Mouse (Mus musculus): ENCODE data around the gene A630001G21Rik.
A peak's percentile ranks its signal among the peaks of the same experiment; 100 is the strongest.

The A630001G21Rik gene

GRCm38 (mm10) chr1:85771976-85772375, 6.5 kb downstream of the A630001G21Rik start:
- DNase-seq (ENCODE audit: low spot score in 2 of 2) = no peak

- no peak for DNase-seq (ENCODE audit: low spot score in 2 of 2)
Measured at GRCm38 (mm10) chr1:85767754-85768153, 10.7 kb downstream of the A630001G21Rik start.

DNA sequence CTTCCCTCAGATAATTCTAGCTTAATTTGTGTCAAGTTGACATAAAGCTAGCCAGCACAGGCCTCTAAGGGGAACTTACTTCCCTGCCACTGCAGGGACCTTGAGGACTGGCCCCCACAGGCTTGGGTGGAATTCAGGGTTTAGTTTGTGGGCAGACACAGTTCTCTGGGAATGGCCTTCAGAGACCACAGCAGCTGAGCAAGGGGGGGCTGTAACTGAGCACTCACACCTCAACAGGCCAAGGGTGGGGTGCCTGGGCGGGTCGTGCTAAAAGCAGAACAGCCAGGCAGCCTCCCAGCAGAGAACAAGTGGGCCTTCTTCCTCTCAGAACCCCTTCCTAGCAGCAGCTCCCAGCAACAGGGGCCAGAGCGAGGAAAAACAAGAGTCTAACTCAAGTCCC, 12.3 kb downstream of the A630001G21Rik start:
- DNase-seq (ENCODE audit: low spot score in 2 of 2) = no peak

DNA sequence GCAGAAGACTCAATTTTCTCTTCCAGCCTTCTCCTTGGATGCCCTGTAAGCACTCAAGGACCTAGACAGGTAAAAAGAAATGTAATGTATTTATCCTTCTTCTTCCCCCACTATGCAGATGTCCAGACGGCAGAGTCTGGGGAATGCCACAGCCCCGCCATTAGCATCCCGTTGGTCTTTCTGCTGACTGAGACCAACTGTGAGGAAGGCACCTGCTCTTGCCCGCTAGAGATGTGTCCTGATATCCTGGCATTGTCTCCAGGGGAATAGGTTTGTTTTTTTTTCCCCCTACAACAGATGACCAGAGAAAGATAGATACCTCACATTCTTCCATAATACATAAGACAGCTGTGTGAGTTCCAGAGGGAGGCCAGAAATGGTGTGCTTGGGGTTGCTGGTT, 14.2 kb downstream of the A630001G21Rik start:
- DNase-seq (ENCODE audit: low spot score in 2 of 2) = no peak

DNA sequence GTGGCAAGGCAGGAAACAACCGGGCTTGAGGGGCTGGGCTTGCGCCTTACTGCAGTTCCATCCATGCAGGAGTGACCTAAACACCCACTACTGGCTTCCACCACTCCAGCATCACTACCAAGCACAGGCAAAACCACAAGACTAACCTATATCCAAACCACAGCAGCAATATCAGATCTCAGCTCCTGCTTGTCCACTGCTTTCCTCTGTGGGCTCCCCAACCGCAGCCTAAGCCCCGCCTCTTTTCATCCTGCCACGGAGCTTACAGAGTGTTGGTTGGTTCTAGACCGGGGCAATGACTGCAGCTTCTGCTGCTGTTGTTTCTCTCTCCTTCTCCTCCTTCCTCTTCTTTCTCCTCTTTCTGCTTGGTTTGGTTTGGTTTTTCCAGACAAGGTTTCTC, 15.1 kb downstream of the A630001G21Rik start:
- no peak for DNase-seq (ENCODE audit: low spot score in 2 of 2)

DNA sequence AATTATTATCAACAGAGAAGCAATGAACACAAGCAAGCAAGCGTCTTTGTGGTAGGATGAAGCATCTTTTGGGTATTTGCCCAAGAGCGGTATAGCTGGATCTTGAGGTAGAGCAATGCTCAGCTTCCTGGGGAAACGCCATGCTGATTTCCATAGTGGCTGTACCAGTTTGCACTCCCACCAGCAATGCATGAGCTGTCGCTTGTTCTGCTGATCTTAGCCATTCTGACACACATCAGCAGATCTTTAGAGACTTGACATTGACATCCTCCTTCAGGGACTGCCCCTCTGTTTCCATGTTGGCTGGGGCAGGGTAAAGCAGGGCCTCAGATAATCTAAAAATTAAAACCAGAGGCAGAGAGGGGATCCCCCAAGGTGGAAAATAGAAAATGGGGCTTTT, 16.8 kb downstream of the A630001G21Rik start:
- DNase-seq (ENCODE audit: low spot score in 2 of 2) = no peak

DNA sequence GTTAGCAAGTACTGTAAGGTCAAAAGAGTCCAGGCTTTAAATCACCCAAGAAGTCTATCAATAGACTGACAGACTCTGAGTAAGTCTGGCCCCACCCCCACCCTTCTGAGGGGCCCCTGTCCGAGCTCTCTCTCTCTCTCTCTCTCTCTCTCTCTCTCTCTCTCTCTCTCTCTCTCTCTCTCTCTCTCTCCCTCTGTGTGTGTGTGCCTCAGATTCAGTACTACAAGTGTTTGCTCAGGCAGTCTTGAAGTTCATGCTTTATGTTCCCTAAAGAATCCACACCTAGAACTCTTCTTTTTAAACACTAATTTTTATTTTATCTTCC, 19.5 kb downstream of the A630001G21Rik start:
- DNase-seq (ENCODE audit: low spot score in 2 of 2) = no peak

DNA sequence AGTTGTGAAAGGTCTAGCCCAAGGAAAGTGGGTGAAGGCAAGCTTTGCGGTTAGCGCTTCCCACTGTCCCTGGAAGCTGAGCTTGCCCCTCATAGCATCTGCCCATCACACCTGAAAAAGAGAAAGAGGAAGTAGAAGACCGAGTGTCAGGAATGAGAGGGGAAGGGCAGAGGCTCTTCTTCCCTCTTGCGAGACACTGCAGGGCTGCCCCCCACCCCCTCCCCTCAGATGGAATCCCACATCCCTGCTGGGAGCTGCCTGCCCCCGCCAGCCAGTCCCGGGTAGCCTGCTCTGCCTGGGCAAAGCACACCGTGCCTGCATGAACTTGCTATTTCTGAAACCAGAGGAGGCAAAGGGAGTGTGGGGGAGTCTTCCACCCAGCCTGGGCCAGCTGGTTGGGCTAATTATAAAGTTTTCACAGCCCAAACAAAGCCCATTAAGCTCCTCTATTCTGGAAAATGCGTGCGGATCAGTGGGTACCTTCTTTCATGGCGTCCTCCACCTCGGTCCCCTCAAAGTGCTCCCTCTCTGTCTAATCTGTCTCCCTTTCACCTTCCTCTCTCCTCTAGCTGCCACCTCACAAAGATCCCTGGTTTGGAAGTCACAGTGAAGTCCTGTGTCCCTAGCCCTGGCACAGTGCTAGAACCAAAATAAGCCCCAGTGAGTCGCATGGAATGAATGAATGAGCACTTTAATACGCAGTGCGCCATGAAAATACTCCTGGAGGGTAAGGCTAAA, 20.0 kb downstream of the A630001G21Rik start:
- no peak for DNase-seq (ENCODE audit: low spot score in 2 of 2)

- no peak for DNase-seq (ENCODE audit: low spot score in 2 of 2)
Measured at GRCm38 (mm10) chr1:85757531-85758230, 20.8 kb downstream of the A630001G21Rik start.

GRCm38 (mm10) chr1:85751932-85752680, 26.3 kb downstream of the A630001G21Rik start:
- DNase-seq (ENCODE audit: low spot score in 2 of 2) = no peak

DNA sequence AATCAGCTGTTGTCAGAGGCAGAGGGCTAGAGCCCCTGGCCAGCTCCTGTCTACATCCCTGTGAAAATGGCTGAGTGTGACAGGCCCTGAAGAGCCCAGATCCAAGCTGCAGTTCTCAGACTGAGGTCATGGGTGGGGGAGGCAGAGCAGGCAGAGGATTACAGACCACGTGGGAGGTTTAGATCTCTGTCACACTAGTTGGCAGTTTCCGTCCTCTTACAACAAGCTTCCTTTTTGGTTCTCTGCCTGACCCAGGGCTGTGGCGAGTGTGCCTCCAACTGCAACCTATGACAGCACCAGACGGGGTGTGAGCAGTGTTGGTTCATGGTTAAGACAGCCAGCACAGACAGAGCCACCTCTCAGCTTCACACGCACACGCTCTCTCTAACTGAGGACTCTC, 26.9 kb downstream of the A630001G21Rik start:
- DNase-seq (ENCODE audit: low spot score in 2 of 2) = no peak

- no peak for DNase-seq (ENCODE audit: low spot score in 2 of 2)
Measured at GRCm38 (mm10) chr1:85750650-85751049, 27.8 kb downstream of the A630001G21Rik start.

DNA sequence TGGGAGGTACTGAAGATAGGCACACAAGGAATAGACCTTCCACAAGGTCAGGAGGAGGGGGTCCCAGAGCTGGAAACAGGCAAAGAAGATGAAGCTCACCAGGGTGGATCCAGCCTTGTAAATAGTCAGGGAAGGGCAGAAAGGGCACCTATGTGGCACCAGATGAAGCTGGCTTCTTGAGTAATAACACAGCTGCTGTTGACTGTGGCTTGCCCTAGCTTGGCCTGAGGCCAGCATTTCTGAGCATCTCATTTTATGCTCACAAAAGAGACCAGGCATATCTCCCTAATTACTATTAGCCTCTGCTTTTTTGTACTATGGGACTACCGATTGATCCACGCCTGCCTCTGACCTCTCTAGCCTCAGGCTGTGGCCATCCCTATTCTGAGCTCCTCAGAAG, 28.6 kb downstream of the A630001G21Rik start:
- DNase-seq (ENCODE audit: low spot score in 2 of 2) = no peak

DNA sequence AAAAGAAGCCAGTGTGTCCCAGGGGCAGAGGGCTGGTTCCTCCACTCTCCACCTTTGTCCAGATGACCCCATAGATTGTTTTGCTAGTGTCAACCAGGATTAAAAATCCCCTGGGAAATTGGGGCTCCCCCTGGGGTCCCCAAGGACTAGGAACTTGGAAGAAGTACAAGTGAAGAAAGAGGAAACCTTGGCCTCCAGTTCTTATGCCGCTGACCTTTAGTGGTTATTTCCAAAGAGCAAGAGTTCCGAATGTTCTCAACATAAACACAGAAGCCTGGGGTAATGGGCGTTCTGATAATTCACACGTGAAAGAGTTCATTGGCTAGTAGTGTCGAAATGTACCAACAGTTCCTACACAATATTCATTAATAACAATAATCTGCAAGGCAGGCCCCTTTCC, 31.9 kb downstream of the A630001G21Rik start:
- no peak for DNase-seq (ENCODE audit: low spot score in 2 of 2)

- no peak for DNase-seq (ENCODE audit: low spot score in 2 of 2)
Measured at GRCm38 (mm10) chr1:85744539-85744938, 33.9 kb downstream of the A630001G21Rik start.

DNA sequence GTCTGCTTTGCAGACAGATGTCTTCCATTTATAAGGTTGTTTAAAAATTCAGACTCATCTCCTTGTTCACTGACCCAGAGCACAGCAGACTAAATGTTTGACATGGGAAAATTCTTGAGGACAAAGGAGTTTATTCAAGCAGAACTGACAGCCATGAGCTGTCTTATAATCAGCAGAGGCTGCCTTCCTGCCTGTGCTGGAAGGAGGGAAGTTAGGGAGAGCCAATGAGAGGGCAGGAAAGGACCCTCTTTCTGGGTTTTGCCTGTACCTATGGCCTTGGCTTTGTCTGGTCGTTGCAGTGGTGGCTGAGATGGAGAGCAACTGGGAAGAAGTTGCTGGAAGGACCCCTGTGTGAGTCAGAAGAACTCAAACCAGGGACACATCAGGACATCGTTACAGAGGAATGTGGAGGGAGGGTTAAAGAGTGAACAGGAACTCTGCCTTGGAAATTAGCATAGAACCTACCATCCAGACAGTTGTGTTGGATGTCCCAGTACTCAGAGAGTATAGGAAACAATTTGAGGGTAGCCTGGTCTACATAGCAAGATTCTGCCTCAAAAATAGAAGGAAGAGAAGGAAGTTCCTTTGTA, 35.4 kb downstream of the A630001G21Rik start:
- DNase-seq (ENCODE audit: low spot score in 2 of 2) = no peak

DNA sequence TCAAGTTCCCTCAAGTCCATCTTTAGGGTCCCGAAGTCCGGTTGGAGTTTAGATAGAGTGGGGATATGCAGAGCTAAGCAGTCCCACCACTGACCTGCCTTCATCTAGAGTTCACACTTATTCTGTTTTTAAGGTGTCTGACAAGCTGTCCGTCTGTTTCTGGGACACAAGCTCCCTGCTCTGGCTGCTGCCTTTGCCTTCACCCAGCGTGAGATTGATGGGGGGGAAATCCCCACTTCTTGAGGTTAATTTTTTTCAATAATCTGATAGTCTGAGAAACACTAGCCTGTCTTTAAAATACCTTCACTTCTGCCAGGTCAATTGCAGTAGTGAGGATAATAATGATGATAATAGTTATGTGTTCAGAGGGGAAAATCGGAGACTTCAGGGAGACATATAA, 36.1 kb downstream of the A630001G21Rik start:
- DNase-seq (ENCODE audit: low spot score in 2 of 2) = no peak

DNA sequence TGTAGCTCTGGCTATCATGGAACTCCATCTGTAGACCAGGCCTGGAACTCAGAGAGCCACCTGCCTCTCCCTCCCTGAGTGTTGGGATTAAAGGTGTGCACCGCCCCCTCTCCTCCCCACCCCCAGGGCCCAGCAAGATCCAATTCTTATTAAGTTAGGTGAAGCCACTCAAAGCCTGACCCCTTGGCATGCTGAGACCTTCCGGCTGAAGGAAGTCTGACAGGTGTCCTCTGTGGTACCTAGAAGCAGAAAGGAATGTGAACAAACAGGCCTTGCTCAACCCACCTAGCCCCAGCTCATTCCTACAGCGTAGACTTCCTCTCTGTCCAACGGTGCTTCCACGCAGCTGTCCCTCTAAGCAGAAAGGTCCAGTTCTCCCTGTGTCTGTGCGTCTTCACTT, 37.5 kb downstream of the A630001G21Rik start:
- no peak for DNase-seq (ENCODE audit: low spot score in 2 of 2)

GRCm38 (mm10) chr1:85739819-85740218, 38.6 kb downstream of the A630001G21Rik start:
- DNase-seq (ENCODE audit: low spot score in 2 of 2) = no peak

DNA sequence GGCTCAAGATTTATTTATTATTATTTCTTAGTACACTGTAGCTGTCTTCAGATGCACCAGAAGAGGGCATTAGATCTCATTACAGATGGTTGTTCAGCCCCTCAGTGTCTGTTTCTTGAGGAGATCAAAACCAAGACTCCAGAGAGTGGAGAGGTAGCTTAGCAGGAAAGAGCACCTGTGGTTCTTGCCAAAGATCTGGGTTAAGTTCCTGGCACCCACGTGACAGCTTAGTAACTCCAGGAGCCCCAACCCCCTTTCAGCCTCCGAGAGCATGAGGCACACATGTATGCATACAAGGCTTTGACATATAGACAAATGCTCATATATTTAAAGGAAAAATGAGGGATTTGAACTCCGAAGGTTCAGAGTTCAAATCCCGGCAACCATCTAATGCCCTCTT, 39.4 kb downstream of the A630001G21Rik start:
- DNase-seq (ENCODE audit: low spot score in 2 of 2) = no peak

- peak in 1 of 2 experiments; percentile 71 for DNase-seq (ENCODE audit: low spot score in 2 of 2)
Measured at GRCm38 (mm10) chr1:85736355-85737184, 41.9 kb downstream of the A630001G21Rik start.

Measured in frontal cortex, postnatal 14 days (tissue).